Mouse (Mus musculus) hindbrain, embryonic 12.5 days (tissue): ENCODE measurements at regions not wholly inside any gene's neighbourhood (a gene's known extent, or its start where the extent isn't known, plus 50 kb on each side); places are given as distances from the start of the nearest gene placed in this dataset.
A peak's percentile ranks its signal among the peaks of the same experiment; 100 is the strongest.

Experiments
- ATAC-seq: fragments of 200-750 bp; cut with Nextera tagmentation; 2 replicates; pipeline ENCODE4 v1.8.0; 2017; ENCODE audit warnings: moderate TSS enrichment; ENCODE audit not compliant: low FRiP score
- H3K27ac ChIP-seq: fragments of 300-500 bp; sonication (generic); 2 replicates; pipeline ENCODE4 v1.5.1; 2016; ENCODE audit warnings: mild to moderate bottlenecking
- H3K27me3 ChIP-seq: fragments of 300-500 bp; sonication (generic); 2 replicates; pipeline ENCODE4 v1.6.1; 2016; ENCODE audit warnings: mild to moderate bottlenecking
- H3K36me3 ChIP-seq: fragments of 300-500 bp; sonication (generic); 2 replicates; pipeline ENCODE4 v1.6.1; 2016; ENCODE audit warnings: mild to moderate bottlenecking
- H3K4me1 ChIP-seq: fragments of 300-500 bp; sonication (generic); 2 replicates; pipeline ENCODE4 v1.6.1; 2016
- H3K4me2 ChIP-seq: fragments of 300-500 bp; sonication (generic); replicated peaks from 2 replicates; pipeline ENCODE4 v1.6.1; 2016; ENCODE audit warnings: mild to moderate bottlenecking
- H3K4me3 ChIP-seq: fragments of 300-500 bp; sonication (generic); 2 replicates; pipeline ENCODE4 v1.5.1; 2016; ENCODE audit warnings: mild to moderate bottlenecking
- H3K9ac ChIP-seq: fragments of 300-500 bp; sonication (generic); 2 replicates; pipeline ENCODE4 v1.6.1; 2016; ENCODE audit warnings: mild to moderate bottlenecking, moderate library complexity
- H3K9me3 ChIP-seq: fragments of 300-500 bp; sonication (generic); replicated peaks from 2 replicates; pipeline ENCODE4 v1.6.1; 2016; ENCODE audit warnings: mild to moderate bottlenecking
- WGBS: fragments of 180-500 bp; shearing (Covaris S2); methylation state at CpG from one replicate; pipeline ENCODE4 v1.1.7; 2016; 5-methylcytosine and 5-hydroxymethylcytosine counted together

DNA sequence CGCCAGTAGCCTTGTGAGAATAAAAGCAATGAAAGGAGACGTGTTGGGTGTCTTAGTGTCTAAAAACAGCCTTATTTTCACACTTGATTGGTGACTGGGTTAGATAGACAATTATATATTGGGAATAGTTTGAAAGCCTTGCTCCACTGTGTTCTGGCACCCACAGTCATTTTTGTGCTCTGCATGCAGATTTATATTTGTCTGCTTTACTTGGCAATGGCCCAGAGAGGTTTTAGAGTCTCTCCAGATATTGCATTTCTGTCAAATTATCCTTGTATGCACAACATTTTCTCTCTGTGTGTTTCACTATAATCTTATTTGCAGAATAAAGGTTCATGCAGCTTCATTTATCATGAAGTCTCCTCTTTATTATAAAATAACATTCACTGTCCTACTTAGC is 250.2 kb upstream of the Gcfc2 start:
- WGBS, result 80% methylated on average over 2 of the region's 2 CpGs
- Histone ChIP-seq H3K27me3 (no peaks in the 10 kb centered on the region), H3K4me1 (no peaks in the 10 kb centered on the region), H3K27ac (no peak overlapping the region), H3K9ac (no peak overlapping the region), H3K4me3 (no peak overlapping the region), H3K4me2 (no peak overlapping the region), H3K36me3 (no peaks in the 10 kb centered on the region), H3K9me3 (no peaks in the 10 kb centered on the region)
- ATAC-seq, result no peak

GRCm38 (mm10) chr6:81697284-81697683 is 226.2 kb upstream of the Gcfc2 start:
- ATAC-seq, result no peak
- no peak overlapping the region for H3K9ac ChIP-seq
- H3K4me1 ChIP-seq, result no peaks in the 10 kb centered on the region
- H3K9me3 ChIP-seq, result no peaks in the 10 kb centered on the region
- no peak overlapping the region for H3K27ac ChIP-seq
- H3K36me3 ChIP-seq, result no peaks in the 10 kb centered on the region
- no peak overlapping the region for H3K4me3 ChIP-seq
- 84% methylated on average over 7 of the region's 7 CpGs for WGBS
- H3K27me3 ChIP-seq, result no peaks in the 10 kb centered on the region
- H3K4me2 ChIP-seq, result no peak overlapping the region

DNA sequence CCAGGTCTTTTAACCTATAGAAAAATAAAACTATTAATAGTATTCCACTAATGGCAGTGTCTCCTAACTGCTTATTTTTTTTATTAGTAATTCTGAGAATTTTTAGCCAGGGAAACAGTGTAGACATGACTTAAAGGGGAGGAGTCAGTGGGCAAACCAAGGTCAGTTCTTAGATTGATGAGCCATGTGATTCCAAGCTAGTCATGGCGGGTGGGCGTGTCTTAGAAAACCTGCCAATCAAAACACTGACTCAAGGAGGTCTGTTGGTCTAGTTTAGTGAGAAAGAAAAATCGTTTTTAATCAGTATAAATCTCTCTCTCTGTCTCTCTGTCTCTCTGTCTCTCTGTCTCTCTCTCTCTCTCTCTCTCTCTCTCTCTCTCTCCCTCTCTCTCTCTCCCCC is 225.3 kb upstream of the Gcfc2 start:
- no peak overlapping the region for H3K27ac ChIP-seq
- WGBS, result 79% methylated on average over 3 of the region's 3 CpGs
- no peak overlapping the region for H3K4me2 ChIP-seq
- no peak overlapping the region for H3K4me3 ChIP-seq
- no peaks in the 10 kb centered on the region for H3K27me3 ChIP-seq
- no peak for ATAC-seq
- no peak overlapping the region for H3K9ac ChIP-seq
- H3K9me3 ChIP-seq, result no peaks in the 10 kb centered on the region
- H3K4me1 ChIP-seq, result no peaks in the 10 kb centered on the region
- H3K36me3 ChIP-seq, result no peaks in the 10 kb centered on the region

GRCm38 (mm10) chr6:81714867-81715266 is 208.6 kb upstream of the Gcfc2 start:
- Histone ChIP-seq H3K4me3 (no peak overlapping the region), H3K9me3 (no peaks in the 10 kb centered on the region), H3K36me3 (no peaks in the 10 kb centered on the region), H3K4me2 (no peak overlapping the region), H3K9ac (no peak overlapping the region), H3K27ac (no peak overlapping the region), H3K27me3 (no peaks in the 10 kb centered on the region), H3K4me1 (0 out of 2 replicates have a peak, but pooled peaks cover 3% of the 10 kb centered on the region)
- WGBS, result 54% methylated on average over 3 of the region's 3 CpGs
- no peak for ATAC-seq

DNA sequence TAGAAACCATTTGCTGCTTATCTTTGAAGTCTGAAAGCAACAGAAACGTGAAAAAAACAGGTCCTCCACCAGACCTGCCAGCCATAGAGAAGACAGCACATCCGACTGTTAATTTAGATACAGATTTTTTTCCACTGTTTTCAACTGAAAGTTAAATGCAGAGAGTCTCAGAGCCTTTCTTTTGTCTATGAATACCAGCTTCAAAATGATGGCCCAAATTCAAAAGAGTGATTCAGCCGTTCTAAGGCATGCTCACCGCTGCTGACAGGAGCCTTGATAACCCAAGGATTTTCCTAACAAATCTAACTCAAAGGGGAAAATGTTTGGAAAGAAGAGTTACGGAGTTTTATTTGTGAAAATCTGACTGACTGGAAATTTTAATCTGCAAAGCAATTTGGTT is 207.1 kb upstream of the Gcfc2 start:
- Histone ChIP-seq H3K4me3 (no peak overlapping the region), H3K9ac (no peak overlapping the region), H3K36me3 (no peaks in the 10 kb centered on the region), H3K27ac (no peak overlapping the region), H3K27me3 (no peaks in the 10 kb centered on the region), H3K4me1 (0 out of 2 replicates have a peak, but pooled peaks cover 3% of the 10 kb centered on the region), H3K4me2 (no peak overlapping the region), H3K9me3 (no peaks in the 10 kb centered on the region)
- no peak for ATAC-seq
- 77% methylated on average over 5 of the region's 5 CpGs for WGBS

GRCm38 (mm10) chr6:81724601-81725545 is 198.6 kb upstream of the Gcfc2 start:
- Histone ChIP-seq H3K4me3 (no peak overlapping the region), H3K27me3 (no peaks in the 10 kb centered on the region), H3K4me2 (no peak overlapping the region), H3K27ac (no peak overlapping the region), H3K9ac (no peak overlapping the region), H3K4me1 (no peaks in the 10 kb centered on the region), H3K9me3 (no peaks in the 10 kb centered on the region), H3K36me3 (no peaks in the 10 kb centered on the region)
- ATAC-seq, result peak; percentile 86
- 52% methylated on average over 4 of the region's 4 CpGs for WGBS

- H3K36me3 ChIP-seq, result no peaks in the 10 kb centered on the region
- WGBS, result 68% methylated on average over 5 of the region's 5 CpGs
- H3K4me2 ChIP-seq, result no peak overlapping the region
- no peak overlapping the region for H3K27ac ChIP-seq
- H3K9me3 ChIP-seq, result no peaks in the 10 kb centered on the region
- ATAC-seq, result no peak
- no peak overlapping the region for H3K9ac ChIP-seq
- H3K4me1 ChIP-seq, result no peaks in the 10 kb centered on the region
- no peaks in the 10 kb centered on the region for H3K27me3 ChIP-seq
- no peak overlapping the region for H3K4me3 ChIP-seq
Measured at GRCm38 (mm10) chr6:81731631-81732030, 191.8 kb upstream of the Gcfc2 start.

DNA sequence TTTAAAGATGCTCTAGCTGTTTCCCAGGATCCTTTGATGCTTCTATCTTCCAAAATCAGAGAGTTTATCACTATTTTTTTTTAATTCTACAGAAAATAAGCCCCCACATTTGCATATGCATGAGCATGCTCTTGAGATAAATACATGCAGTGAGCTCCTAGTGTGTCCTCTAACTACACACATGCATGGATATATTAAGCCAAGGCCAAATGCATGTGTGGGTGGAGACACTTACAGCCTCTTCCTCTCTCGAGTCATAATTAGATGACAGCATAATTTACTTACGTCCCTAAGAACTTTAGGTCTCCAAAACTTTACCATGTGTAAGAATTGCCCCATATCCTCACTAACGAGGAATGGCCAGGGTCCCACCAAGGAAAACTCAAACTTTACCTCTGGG is 189.9 kb upstream of the Gcfc2 start:
- Histone ChIP-seq H3K4me2 (no peak overlapping the region), H3K9me3 (no peaks in the 10 kb centered on the region), H3K4me3 (no peak overlapping the region), H3K27me3 (no peaks in the 10 kb centered on the region), H3K9ac (no peak overlapping the region), H3K4me1 (no peaks in the 10 kb centered on the region), H3K36me3 (no peaks in the 10 kb centered on the region), H3K27ac (no peak overlapping the region)
- 90% methylated on average over 3 of the region's 3 CpGs for WGBS
- no peak for ATAC-seq

- Histone ChIP-seq H3K4me1 (no peaks in the 10 kb centered on the region), H3K9ac (no peak overlapping the region)
- WGBS, result 91% methylated on average over 5 of the region's 5 CpGs
Measured at GRCm38 (mm10) chr6:81738466-81738865, 185.0 kb upstream of the Gcfc2 start.

GRCm38 (mm10) chr6:81749681-81750080 is 173.8 kb upstream of the Gcfc2 start:
- H3K27me3 ChIP-seq, result no peaks in the 10 kb centered on the region
- no peak overlapping the region for H3K4me3 ChIP-seq
- no peak overlapping the region for H3K9ac ChIP-seq
- no peaks in the 10 kb centered on the region for H3K9me3 ChIP-seq
- H3K27ac ChIP-seq, result no peak overlapping the region
- no peaks in the 10 kb centered on the region for H3K36me3 ChIP-seq
- peak; percentile 73 for ATAC-seq
- 46% methylated on average over 3 of the region's 3 CpGs for WGBS
- no peak overlapping the region for H3K4me2 ChIP-seq
- H3K4me1 ChIP-seq, result no peaks in the 10 kb centered on the region

More at GRCm38 (mm10) chr6:81738466-81738865, 185.0 kb upstream of the Gcfc2 start:
- no peaks in the 10 kb centered on the region for H3K27me3 ChIP-seq
- H3K4me2 ChIP-seq, result no peak overlapping the region
- no peak overlapping the region for H3K4me3 ChIP-seq
- H3K27ac ChIP-seq, result no peak overlapping the region
- no peaks in the 10 kb centered on the region for H3K36me3 ChIP-seq
- ATAC-seq, result no peak
- no peaks in the 10 kb centered on the region for H3K9me3 ChIP-seq

- 90% methylated on average over 5 of the region's 5 CpGs for WGBS
- Histone ChIP-seq H3K27ac (no peak overlapping the region), H3K4me3 (no peak overlapping the region), H3K9ac (no peak overlapping the region), H3K36me3 (no peaks in the 10 kb centered on the region), H3K4me1 (no peaks in the 10 kb centered on the region), H3K4me2 (no peak overlapping the region), H3K27me3 (no peaks in the 10 kb centered on the region), H3K9me3 (no peaks in the 10 kb centered on the region)
- ATAC-seq, result no peak
Measured at GRCm38 (mm10) chr6:81751631-81752030, 171.8 kb upstream of the Gcfc2 start.

GRCm38 (mm10) chr6:81756242-81756641 is 167.2 kb upstream of the Gcfc2 start:
- H3K4me1 ChIP-seq, result peaks cover 2% of the 10 kb centered on the region; the same call in 1 of the 2 replicates
- H3K36me3 ChIP-seq, result no peaks in the 10 kb centered on the region
- no peaks in the 10 kb centered on the region for H3K9me3 ChIP-seq
- no peak overlapping the region for H3K9ac ChIP-seq
- no peaks in the 10 kb centered on the region for H3K27me3 ChIP-seq
- H3K27ac ChIP-seq, result no peak overlapping the region
- 81% methylated on average over 7 of the region's 7 CpGs for WGBS
- no peak overlapping the region for H3K4me3 ChIP-seq
- ATAC-seq, result no peak
- no peak overlapping the region for H3K4me2 ChIP-seq

DNA sequence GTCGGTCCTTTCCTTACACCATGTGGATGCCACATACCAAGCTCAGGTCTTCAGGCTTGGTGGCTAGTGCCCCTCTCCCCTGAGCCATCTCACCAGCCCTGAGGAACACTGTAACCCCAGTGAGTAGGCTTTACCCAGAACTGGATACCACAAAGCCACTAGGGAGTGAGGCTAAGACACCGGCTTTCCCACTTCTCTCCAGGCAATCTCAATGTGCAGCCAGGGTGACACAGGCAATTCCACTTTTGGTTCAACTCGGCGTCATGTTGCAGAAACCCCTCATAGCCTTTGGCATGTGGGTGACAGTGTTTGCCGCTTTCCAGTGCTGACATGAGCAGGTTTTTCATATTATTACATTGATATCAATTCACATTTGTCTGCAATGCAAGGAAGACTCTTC is 164.6 kb upstream of the Gcfc2 start:
- no peak for ATAC-seq
- Histone ChIP-seq H3K4me1 (peaks cover 2% of the 10 kb centered on the region; the same call in 1 of the 2 replicates), H3K4me2 (no peak overlapping the region), H3K4me3 (no peak overlapping the region), H3K9ac (no peak overlapping the region), H3K27me3 (no peaks in the 10 kb centered on the region), H3K27ac (no peak overlapping the region), H3K36me3 (no peaks in the 10 kb centered on the region), H3K9me3 (no peaks in the 10 kb centered on the region)
- WGBS, result 92% methylated on average over 5 of the region's 5 CpGs
